Mouse (Mus musculus) fibroblast of lung, adult 2 months (primary cell): ENCODE results near the gene Gpr180.
"Not testable (repeated sequence)": the region's sequence is repeated elsewhere in the genome, so short reads cannot be mapped to it uniquely, and the experiment has no call there.

ENCODE experiments used
- DNase-seq: peaks from one replicate; pipeline ENCODE4 v3.0.0-alpha.2; 2011; ENCODE audit warnings: low read depth

Gene Gpr180

GRCm38 (mm10) chr14:118152294-118152651 is 15.3 kb downstream of the Gpr180 start:
- DNase-seq, result no peak

DNA sequence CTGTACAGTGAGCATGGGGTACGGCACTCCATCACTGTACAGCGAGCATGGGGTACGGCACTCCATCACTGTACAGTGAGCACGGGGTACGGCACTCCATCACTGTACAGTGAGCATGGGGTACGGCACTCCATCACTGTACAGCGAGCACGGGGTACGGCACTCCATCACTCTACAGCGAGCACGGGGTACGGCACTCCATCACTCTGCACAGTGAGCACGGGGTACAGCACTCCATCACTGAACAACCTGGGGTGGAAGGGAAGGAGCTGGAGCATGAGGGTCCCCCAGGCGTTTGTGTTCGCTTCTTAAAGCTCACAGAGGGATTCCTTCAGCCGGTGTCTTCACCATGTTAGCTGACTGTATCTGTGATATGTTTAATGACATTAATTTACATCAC is 19.1 kb downstream of the Gpr180 start:
- not testable (repeated sequence) for DNase-seq

DNA sequence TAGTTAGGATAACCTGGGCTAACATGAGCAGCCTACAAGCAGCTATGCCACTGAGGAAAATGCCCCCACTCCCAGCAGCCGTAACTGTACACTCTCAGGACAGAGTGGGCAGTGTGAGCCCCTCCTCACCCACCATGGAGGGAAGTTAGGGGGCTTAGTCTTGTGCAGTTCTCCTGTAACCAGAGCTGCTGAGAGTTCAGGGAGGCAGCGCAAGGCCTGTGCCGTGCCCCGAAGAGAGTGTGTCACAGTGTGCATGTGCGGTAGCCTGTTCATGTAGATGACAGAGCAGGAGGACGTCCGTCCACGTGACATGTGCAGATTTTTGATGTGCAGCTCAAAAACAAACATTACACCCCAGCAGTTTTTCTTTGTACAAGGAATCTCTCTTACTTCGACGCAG is 19.8 kb downstream of the Gpr180 start:
- DNase-seq, result no peak

- DNase-seq, result no peak
These were observed 20.2 kb downstream of the Gpr180 start for GRCm38 (mm10) chr14:118157146-118157545.

DNA sequence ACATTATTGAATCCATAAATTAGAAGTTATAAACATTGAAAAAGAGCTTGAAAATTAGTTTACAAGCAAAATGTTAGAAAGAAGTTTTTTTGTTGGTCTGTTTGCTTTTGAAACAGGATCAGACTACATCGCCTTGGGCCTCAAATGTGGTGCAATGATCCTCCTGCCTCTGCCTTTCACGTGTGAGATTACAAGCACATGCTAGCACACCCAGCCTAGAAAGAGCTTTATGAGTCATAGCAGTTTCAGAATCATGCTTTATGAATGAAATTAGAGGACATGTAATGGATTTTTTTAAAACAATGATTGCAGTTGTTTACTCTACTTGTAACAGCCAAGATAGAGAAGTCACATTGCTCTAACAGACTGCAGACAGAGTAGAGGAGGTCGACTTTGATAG is 24.8 kb downstream of the Gpr180 start:
- DNase-seq, result no peak

DNA sequence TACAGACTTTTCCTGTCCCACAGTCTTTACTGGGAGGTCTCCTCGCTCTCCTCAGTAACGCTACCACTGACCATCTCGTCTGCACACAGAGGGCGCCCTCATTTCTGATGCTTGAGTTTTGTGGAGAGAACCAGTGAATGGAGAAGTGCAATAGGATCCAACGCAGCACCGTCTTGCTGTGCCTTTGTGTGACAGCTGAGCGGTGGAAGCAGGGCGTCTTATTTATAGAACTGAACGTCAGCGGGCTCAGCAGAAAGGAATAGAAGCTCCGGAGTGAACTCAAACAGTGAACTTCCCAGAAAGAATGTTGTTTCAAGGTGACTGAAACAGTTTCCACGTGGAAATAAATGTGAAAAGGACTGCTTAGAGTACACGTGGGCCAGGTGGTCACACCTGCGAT is 25.7 kb downstream of the Gpr180 start:
- no peak for DNase-seq

- DNase-seq, result no peak
These were observed 31.8 kb downstream of the Gpr180 start for GRCm38 (mm10) chr14:118168776-118169175.

DNA sequence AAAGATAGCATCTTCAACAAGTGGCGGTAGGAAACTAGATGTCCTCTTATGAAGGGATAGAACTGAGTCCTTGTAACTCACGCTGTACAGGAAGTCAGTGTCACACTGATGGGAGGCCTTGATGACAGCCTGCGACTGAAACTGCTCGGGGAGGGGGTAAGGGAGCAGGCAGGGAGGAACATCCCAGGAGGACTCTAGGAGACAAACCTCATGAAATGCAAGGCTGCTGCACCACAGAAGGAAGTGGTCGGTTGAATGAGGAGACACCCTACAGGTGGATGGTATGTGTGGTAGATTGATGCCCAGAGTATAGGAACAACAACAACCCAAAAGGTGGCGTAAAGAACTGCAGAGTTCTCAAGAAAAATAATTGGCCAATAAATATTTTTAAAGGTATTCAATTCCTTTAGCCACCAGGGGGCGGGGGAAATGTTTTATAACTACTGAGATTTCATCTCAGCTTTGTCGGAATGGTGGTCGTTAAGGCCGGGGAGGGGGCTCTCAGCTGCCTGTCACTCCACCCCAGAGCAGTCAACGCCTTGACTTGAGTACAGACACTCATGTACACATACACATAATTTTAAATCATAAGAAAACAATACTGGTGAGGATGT is 36.7 kb downstream of the Gpr180 start:
- DNase-seq, result no peak

- no peak for DNase-seq
These were observed 38.2 kb downstream of the Gpr180 start for GRCm38 (mm10) chr14:118175071-118175693.

- DNase-seq, result no peak
These were observed 38.7 kb downstream of the Gpr180 start for GRCm38 (mm10) chr14:118175694-118176085.

GRCm38 (mm10) chr14:118179251-118179650 is 42.3 kb downstream of the Gpr180 start:
- no peak for DNase-seq

DNA sequence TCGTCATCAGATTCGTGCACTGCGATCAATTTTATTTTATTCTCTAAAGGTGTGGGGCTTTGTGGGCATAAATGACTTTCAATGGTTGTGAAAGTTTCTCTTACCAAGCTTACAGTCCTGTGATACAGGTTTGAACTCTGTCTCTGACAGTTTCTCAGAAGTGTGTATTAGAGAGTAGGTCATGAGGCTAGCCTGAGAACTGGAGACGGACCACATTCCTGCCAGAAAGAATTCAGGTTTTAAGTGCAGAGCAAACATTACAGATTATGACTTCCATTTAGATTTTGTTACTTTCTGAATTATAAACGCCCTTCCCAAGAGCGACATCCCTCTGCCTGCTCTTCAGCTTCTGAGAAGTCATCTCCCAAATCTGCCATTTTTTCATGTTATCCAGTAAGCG is 42.7 kb downstream of the Gpr180 start:
- DNase-seq, result no peak

- DNase-seq, result peak; percentile 12
These were observed 43.2 kb downstream of the Gpr180 start for GRCm38 (mm10) chr14:118180117-118180557.

DNA sequence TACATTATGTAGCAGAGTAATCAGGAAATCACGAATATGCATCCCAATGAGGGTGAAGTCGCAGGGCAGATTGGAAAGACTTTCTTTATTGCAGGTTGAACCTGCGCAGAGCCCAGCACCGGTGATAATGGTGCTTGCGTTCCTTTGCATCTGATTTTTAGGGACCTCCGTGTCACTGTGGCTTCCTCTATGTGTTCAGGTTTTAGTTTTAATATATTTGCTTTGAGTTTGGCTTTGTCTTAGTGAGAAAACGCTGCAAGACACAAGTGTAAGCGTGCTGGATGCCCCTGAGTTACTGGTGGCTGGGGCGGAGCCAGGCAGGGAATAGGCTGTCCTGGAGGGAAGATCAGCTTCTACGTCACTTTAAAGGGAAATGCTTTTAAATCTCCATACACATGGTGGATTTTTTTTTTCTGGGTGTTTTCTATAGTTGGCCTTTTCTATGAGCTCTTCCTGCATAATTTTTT is 43.8 kb downstream of the Gpr180 start:
- DNase-seq, result no peak

DNA sequence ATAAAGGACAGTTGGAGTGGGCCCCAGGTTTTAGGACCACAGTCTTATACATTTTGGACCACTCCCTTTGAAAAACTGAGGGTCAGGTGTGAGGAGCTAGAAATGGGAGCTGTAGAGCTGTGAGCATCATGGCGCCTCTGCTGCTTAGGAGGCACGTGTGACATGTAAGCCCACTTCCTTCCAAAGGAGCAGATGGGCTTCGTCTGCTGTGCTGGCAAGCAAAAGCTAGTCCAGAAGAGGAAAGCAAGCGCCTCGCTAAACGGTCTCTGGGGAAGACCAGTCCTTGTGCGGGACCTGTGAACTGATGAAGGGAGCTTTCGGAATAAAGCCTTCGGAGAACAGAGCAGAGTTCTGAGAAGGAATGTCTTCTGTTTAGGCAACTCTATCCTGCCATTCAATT is 54.5 kb downstream of the Gpr180 start:
- DNase-seq, result no peak

DNA sequence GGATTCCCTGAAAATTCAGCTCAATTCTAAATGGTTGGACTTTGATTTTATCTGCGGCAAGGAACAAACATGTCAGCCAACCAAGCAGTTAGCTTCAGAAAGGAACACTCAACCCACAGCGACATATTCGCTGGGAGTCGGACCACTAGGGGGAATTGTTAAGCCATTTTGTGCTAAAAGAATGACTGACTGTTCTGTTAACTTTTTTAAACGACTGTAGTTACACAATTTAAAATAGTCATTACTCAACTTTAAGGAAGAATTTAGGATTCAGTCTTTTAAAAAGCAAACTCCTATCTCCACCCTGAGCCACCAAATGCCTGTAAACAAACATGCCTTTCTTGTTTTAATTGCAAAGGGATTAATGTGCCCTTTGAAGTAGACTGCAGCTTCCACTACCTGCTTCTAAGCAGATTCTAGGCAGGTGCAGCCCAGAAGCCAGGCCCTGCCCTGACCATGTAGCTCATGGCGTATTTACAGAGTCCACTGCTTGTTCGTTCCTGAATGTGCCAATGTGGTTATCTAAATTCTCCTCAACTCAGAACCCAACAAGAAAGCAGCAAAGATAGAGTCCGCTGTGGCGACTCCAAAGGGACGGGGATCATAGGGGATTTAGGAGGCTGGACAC is 56.2 kb downstream of the Gpr180 start:
- no peak for DNase-seq

DNA sequence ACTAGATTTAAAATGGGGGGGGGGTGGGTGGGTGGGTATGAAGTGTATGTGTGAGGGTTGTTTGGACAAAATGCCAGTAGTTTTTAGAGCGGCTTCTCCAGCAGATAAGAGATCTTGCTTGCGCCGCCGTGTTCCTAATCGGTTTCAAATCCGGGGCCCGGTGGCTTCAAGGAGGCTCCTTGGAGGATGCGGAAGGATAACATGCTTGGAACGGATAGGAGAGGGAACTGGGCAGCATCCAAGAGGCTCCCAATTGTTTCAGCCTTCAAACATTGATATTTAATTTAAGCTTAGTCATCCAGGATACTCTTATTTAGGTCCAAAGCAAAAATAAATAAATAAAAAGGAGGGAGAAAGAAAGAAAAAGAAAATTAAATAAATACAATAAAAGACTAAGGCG is 56.7 kb downstream of the Gpr180 start:
- DNase-seq, result no peak

- no peak for DNase-seq
These were observed 57.4 kb downstream of the Gpr180 start for GRCm38 (mm10) chr14:118194219-118194914.

DNA sequence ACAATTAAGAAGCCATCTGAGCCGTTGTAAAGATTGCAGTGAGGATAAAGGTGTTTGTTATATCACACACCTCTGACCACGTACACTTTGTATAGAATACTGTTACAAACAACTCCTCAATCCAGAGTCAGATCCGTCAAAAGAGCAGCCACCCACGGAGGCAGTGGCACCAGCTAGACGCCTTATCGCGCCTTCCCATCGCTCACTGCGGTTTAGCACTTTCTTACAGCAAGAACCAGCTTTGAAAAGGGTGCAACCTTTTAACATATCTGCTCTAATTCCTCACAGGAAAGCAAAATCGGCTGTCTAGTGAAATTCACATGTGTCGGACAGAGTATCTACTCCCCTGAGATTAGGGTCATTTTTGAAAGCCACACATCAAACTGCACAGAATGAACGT is 60.1 kb downstream of the Gpr180 start:
- no peak for DNase-seq

DNA sequence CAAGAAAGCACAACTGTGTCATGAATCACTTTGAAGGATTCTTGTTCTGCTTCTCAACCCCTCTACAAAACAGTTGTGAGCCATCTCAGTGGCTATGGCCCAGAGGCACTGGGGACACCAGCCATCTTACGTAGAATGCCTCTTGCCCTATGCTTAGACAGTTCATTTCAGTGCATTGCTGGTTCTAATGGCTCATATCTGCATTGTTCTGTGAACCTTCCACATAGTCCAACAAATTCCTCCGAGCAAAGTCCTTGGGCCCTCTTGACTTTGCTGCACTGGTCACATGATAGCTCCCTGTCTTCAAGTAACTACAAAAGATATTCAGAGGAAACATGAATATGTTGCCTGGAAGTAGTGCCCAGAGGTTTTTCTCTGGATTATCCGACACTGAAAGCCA is 63.8 kb downstream of the Gpr180 start:
- no peak for DNase-seq

- no peak for DNase-seq
These were observed 65.0 kb downstream of the Gpr180 start for GRCm38 (mm10) chr14:118202006-118202405.

DNA sequence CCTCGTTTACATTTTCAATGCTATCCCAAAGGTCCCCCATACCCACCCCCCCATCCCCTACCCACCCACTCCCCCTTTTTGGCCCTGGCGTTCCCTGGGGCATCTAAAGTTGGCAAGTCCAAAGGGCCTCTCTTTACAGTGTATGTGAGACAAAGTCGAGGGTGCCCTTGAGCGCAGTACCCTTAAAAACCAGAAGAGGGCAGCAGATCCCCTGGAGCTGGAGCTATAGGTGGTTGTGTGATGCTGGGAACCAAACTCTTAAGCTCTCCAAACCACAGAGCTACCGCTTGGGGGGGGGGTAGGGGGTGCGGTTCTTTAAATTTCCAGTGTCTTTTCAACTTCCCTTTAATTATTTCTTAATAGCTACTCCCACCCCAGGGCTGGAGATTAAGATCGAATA is 66.1 kb downstream of the Gpr180 start:
- DNase-seq, result no peak

- no peak for DNase-seq
These were observed 70.4 kb downstream of the Gpr180 start for GRCm38 (mm10) chr14:118207347-118207746.
